Mouse (Mus musculus) forebrain, postnatal 0 days (tissue): ENCODE measurements around the gene Chst14. TPM values are rescaled to one million over a fixed set of nuclear protein-coding genes. Genes with fewer than 3 reads are reported as not detected.

Experiments
- ATAC-seq: fragments of 200-750 bp; cut with Nextera tagmentation; 2 replicates; pipeline ENCODE4 v1.8.0; 2017; ENCODE audit warnings: mild to moderate bottlenecking, moderate library complexity
- DNase-seq: peaks from one replicate; pipeline ENCODE4 v3.0.0-alpha.2; 2015
- H3K27ac ChIP-seq: fragments of 300-500 bp; sonication (generic); 2 replicates; pipeline ENCODE4 v1.5.1; 2014; ENCODE audit warnings: low read depth, mild to moderate bottlenecking, antibody characterized with exemption, low read length, moderate library complexity, mixed read lengths
- H3K27me3 ChIP-seq: fragments of 300-500 bp; sonication (generic); 2 replicates; pipeline ENCODE4 v1.6.1; 2014; ENCODE audit warnings: mild to moderate bottlenecking, low read length, mixed read lengths; ENCODE audit not compliant: insufficient read depth
- H3K36me3 ChIP-seq: fragments of 300-500 bp; sonication (generic); 2 replicates; pipeline ENCODE4 v1.6.1; 2014; ENCODE audit warnings: mild to moderate bottlenecking, moderate library complexity; ENCODE audit not compliant: insufficient read depth
- H3K4me1 ChIP-seq: fragments of 300-500 bp; sonication (generic); 2 replicates; pipeline ENCODE4 v1.6.1; 2014; ENCODE audit warnings: antibody characterized with exemption; ENCODE audit not compliant: insufficient read depth
- H3K4me2 ChIP-seq: fragments of 300-500 bp; sonication (generic); 2 replicates; pipeline ENCODE4 v1.6.1; 2014; ENCODE audit warnings: low read depth, mild to moderate bottlenecking, moderate library complexity
- H3K4me3 ChIP-seq: fragments of 300-500 bp; sonication (generic); 2 replicates; pipeline ENCODE4 v1.5.1; 2014; ENCODE audit warnings: low read depth, low read length, mixed read lengths
- H3K9ac ChIP-seq: fragments of 300-500 bp; sonication (generic); 2 replicates; pipeline ENCODE4 v1.6.1; 2014; ENCODE audit warnings: mild to moderate bottlenecking
- H3K9me3 ChIP-seq: fragments of 300-500 bp; sonication (generic); 2 replicates; pipeline ENCODE4 v1.6.1; 2016; ENCODE audit warnings: low read length
- CTCF ChIP-seq: sonication (generic); IDR thresholded peaks from 2 replicates; pipeline ENCODE4 v1.5.1; 2016; ENCODE audit warnings: antibody characterized with exemption, control low read depth, low read depth
- WGBS: fragments of 180-500 bp; shearing (Covaris S2); extraction: QIAGEN DNeasy Blood & Tissue Kit; methylation state at CpG from one replicate; pipeline ENCODE4 v1.1.7; 2014; 5-methylcytosine and 5-hydroxymethylcytosine counted together
- polyA plus RNA-seq: library from polyadenylated mRNA; unstranded; fragments of >200 nt; fragmentation: Nextera tagmentation; extraction: Ambion mirVana; gene quantifications from 2 replicates; pipeline ENCODE4 v1.2.1, GENCODE M21; 2015
- total RNA-seq: library from RNA; depleted of rRNA; stranded (reverse); fragments of >200 nt; gene quantifications from 2 replicates; pipeline ENCODE4 v1.2.3, GENCODE M21; 2014

Gene Chst14
- total and polyA plus RNA-seq, 2 experiments from 2014 or later = 3.9 to 4.0 TPM

DNA sequence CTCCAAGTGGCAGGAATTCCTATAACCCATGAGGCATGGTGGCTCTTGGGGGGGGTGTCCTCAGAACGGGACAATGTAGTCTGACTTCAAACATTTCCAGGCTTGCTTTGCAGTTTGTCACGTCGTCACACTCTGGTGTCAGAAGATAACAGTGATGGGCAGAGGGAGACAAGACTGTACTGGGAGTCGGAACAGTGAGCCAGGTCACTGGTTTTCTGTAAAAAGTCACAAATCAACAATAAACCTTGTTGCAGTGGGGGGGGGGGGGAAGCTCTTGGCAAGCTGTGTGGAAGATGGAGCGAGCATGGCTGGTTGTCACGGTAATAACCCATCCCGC, 37.3 kb downstream of the Chst14 start:
- no peaks in the 10 kb centered on the region for H3K4me1 ChIP-seq
- H3K9ac ChIP-seq = no peak overlapping the region
- no peaks in the 10 kb centered on the region for H3K36me3 ChIP-seq
- 72% methylated on average over 7 of the region's 7 CpGs for WGBS
- no peaks in the 10 kb centered on the region for H3K9me3 ChIP-seq
- H3K4me2 ChIP-seq = no peak overlapping the region
- no peak for DNase-seq
- no peaks in the 10 kb centered on the region for H3K27me3 ChIP-seq
- no peak overlapping the region for H3K27ac ChIP-seq
- peak; percentile 55; the same call in 1 of the 2 replicates for ATAC-seq
- no peak for TF ChIP-seq CTCF
- H3K4me3 ChIP-seq = no peak overlapping the region

DNA sequence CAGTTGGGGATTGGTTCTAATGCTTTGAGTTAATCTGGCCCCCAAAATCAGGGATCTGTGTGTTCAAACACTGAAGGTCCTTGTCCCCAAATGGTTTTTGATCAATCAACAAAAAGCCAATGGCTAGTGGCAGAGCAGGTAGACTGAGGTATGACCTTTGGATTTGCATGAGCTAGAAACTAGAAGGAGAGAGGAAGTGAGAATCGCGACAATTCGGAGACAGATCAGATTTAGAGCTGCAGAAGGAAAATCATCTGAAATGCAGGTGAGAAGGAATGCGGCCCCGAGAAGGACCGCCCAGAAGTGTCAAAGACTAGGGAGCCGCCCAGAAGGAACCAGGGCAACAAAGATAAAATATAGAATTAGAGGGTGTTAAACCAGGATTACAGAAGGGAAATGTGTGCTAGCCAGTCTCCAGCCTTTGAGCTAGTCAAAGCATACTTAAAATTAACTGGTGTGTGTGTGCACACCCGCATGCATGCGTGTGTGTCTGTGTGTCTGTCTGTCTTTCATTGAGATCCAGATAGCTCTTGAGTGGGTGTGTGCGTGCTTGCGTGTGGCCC, 43.4 kb downstream of the Chst14 start:
- ATAC-seq (no peak), DNase-seq (no peak)
- H3K27ac ChIP-seq = no peak overlapping the region
- no peaks in the 10 kb centered on the region for H3K9me3 ChIP-seq
- no peaks in the 10 kb centered on the region for H3K36me3 ChIP-seq
- H3K27me3 ChIP-seq = peaks cover 12% of the 10 kb centered on the region
- no peak overlapping the region for H3K4me2 ChIP-seq
- H3K4me3 ChIP-seq = no peak overlapping the region
- TF ChIP-seq CTCF = no peak
- H3K9ac ChIP-seq = no peak overlapping the region
- 0 out of 2 replicates have a peak, but pooled peaks cover 2% of the 10 kb centered on the region for H3K4me1 ChIP-seq
- WGBS = 88% methylated on average over 11 of the region's 11 CpGs

DNA sequence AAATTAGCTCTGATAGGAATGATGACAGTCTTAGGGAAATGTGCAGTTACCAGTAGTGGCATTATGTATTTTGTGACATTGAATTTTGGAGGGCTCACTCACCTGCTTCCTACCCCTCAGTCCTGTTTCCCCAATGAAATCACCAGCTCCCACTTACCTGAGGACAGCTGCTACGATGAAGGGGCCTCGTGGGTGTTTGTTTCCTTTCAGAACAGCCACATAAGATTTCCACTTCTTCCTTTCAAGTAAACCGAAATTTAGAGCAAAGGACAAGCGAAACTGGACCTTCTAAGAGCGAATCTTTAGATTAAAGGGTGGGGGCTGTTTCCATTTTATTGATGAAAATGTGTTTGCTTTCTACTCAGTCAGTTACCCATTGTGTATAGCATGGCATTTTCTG, 45.8 kb downstream of the Chst14 start:
- H3K4me3 ChIP-seq = no peak overlapping the region
- no peak for ATAC-seq
- 0 out of 2 replicates have a peak, but pooled peaks cover 2% of the 10 kb centered on the region for H3K4me1 ChIP-seq
- H3K9me3 ChIP-seq = no peaks in the 10 kb centered on the region
- H3K36me3 ChIP-seq = no peaks in the 10 kb centered on the region
- H3K27me3 ChIP-seq = peaks cover 17% of the 10 kb centered on the region
- no peak for DNase-seq
- no peak overlapping the region for H3K27ac ChIP-seq
- no peak for TF ChIP-seq CTCF
- no peak overlapping the region for H3K9ac ChIP-seq
- WGBS = 78% methylated on average over 5 of the region's 5 CpGs
- H3K4me2 ChIP-seq = 0 out of 2 replicates have a peak overlapping the region, but pooled peaks have one; percentile 84

DNA sequence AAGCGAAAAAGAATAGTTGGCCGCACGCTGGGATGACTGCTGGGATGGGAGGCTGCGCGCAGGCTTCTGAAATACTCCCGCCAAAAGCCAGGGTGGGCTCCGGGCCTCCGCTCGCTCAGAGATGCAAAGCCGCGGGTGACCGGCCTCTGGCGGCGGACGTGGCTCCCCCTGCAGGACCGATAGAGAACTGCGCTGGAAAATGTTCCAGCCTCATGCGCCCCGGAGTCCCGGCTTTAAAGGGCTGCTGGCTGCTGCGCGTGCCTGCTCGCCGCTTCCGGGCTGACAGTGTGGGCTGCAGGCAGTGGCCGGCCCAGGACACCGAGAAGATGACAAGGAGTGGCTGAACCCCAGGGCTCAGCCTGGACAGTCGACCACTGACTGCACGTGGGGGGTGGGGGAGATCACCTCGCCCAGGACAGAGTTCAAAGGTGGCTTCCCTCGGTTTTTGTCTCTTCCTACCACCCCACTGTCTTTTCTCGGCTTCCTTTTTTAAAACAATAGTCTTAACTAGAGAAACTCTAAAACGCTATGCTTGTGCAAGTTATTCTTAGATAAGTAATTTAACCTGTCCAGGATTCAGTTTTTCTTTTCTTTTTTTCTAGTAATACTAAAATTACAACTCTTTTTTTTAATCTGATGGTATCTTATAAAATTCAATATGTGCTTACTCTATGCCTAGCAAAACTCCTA, 46.5 kb downstream of the Chst14 start:
- ATAC-seq (peak; percentile 67), DNase-seq (peak; percentile 91)
- TF ChIP-seq CTCF = peak; percentile 90
- H3K36me3 ChIP-seq = no peaks in the 10 kb centered on the region
- H3K4me2 ChIP-seq = peak overlapping the region; percentile 84
- H3K9ac ChIP-seq = peak overlapping the region; percentile 40; the same call in 1 of the 2 replicates
- no peaks in the 10 kb centered on the region for H3K9me3 ChIP-seq
- 0 out of 2 replicates have a peak, but pooled peaks cover 2% of the 10 kb centered on the region for H3K4me1 ChIP-seq
- 2% methylated on average over 33 of the region's 33 CpGs for WGBS
- H3K27me3 ChIP-seq = peaks cover 23% of the 10 kb centered on the region
- peak overlapping the region; percentile 39 for H3K4me3 ChIP-seq
- H3K27ac ChIP-seq = no peak overlapping the region

DNA sequence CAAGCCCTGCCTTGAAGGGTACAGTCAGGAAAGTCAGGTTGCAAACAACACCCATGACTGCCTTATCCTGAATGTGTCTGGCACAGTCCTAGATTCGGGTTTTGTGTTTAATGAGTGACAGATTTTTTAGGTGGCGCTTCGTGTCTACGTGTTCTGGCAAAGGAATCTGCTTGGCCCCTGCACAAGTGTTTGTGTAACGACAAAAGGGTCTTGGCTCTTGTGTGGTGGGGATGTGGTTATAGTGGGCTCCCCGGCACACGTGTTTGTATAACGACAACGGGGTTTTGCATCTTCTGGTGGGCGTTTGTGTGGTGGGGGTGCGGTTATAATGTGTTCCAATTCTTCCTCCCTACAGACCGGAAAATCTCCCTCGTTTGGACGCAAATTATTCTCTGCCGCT, 49.6 kb downstream of the Chst14 start:
- H3K9ac ChIP-seq = peak overlapping the region; percentile 72
- H3K4me3 ChIP-seq = peak overlapping the region; percentile 59
- peak overlapping the region; percentile 87 for H3K4me2 ChIP-seq
- no peak for TF ChIP-seq CTCF
- WGBS = 1% methylated on average over 15 of the region's 15 CpGs
- no peaks in the 10 kb centered on the region for H3K9me3 ChIP-seq
- peaks cover 24% of the 10 kb centered on the region for H3K27me3 ChIP-seq
- 0 out of 2 replicates have a peak, but pooled peaks cover 2% of the 10 kb centered on the region for H3K4me1 ChIP-seq
- ATAC-seq (peak; percentile 32), DNase-seq (peak; percentile 65)
- H3K36me3 ChIP-seq = no peaks in the 10 kb centered on the region
- peak overlapping the region; percentile 54; the same call in 1 of the 2 replicates for H3K27ac ChIP-seq

DNA sequence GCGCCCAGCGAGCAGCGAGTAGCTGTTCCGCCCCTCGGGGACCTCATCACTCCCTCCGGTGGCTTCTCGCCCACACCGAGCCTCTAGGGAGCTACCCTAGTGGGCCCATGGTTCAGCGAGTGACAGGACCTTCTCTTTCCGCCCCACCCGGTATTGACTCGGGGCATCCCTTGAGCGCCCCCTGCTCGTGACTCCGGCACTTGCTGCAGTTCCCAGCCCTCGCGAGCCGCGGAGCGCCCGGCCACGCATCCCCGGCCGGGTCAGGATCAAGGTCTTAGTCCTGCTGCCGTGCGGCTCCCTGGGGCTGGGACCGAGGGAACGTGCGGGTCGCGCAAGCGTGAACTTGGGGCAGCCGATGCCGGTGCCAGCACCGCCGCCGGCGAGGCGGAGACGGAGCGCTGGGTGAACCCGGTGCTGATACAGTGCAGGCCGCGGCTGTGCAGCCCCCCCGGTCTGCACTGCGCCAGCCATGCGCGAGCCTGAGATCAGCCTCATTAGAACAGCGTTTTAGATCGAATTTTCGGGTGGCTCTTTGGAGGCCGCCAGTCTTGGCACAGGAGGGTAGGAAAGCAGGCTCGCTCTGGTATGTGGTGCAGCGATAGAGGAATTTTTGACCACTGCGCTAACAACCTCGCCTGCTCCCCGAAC, 50.1 kb downstream of the Chst14 start:
- peak overlapping the region; percentile 54; the same call in 1 of the 2 replicates for H3K27ac ChIP-seq
- H3K36me3 ChIP-seq = no peaks in the 10 kb centered on the region
- peak; percentile 82 for TF ChIP-seq CTCF
- peak; percentile 85 for DNase-seq
- WGBS = 4% methylated on average over 55 of the region's 57 CpGs
- peak overlapping the region; percentile 87 for H3K4me2 ChIP-seq
- ATAC-seq = peak; percentile 90
- H3K4me3 ChIP-seq = peak overlapping the region; percentile 59
- H3K9me3 ChIP-seq = no peaks in the 10 kb centered on the region
- H3K9ac ChIP-seq = peak overlapping the region; percentile 72
- H3K27me3 ChIP-seq = peaks cover 24% of the 10 kb centered on the region
- H3K4me1 ChIP-seq = 0 out of 2 replicates have a peak, but pooled peaks cover 2% of the 10 kb centered on the region
